Mouse (Mus musculus): ENCODE results near the gene Timp2. TPM values are rescaled to one million over a fixed set of nuclear protein-coding genes. Genes with fewer than 3 reads are reported as not detected.

Timp2 gene
- 47.0 and 48.0 TPM in 2 replicates for polyA plus RNA-seq (2016; fragmentation: Nextera tagmentation; extraction: Ambion mirVana)

DNA sequence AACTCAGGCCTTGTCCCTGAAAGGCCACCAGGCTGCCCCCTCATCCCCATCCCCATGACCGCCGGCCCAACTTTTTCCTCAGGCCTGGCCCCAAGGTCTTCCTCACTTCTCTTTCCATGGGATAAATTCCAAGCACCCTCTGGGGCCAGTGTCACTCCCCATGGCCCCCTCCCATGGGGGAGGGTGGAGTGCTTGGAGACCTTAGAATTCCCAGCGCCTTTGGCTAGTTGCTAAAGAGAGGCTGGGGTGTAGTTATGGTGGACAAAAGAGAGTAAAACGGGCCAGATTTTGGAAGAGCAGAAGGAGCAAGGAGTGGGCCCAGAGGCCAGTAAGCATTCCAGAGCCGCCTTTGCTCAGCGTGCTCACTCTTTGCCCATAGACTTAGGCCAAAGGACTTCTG lies at the start of gene Timp2:
Gene Timp2, minus strand, starts transcription at position 101 of the 400 bp plus-strand sequence.
- no peaks in the 10 kb centered on the region for H3K27me3 ChIP-seq
- peak within 1 kb of the TSS; percentile 82 for H3K4me3 ChIP-seq (replicated peaks)
- 23% methylated on average over 6 of the region's 6 CpGs for WGBS
- no peaks in the 10 kb centered on the region for H3K9me3 ChIP-seq
- H3K27ac ChIP-seq, result peak within 1 kb of the TSS; percentile 92
- ATAC-seq (ENCODE audit: low FRiP score), result no peak; the same call in 1 of the 2 replicates
- H3K9ac ChIP-seq, result peak within 1 kb of the TSS; percentile 92
- peaks cover 23% of the 10 kb centered on the region for H3K4me1 ChIP-seq
- no peaks in the 10 kb centered on the region for H3K36me3 ChIP-seq (replicated peaks)
- peak within 1 kb of the TSS; percentile 83 for H3K4me2 ChIP-seq

DNA sequence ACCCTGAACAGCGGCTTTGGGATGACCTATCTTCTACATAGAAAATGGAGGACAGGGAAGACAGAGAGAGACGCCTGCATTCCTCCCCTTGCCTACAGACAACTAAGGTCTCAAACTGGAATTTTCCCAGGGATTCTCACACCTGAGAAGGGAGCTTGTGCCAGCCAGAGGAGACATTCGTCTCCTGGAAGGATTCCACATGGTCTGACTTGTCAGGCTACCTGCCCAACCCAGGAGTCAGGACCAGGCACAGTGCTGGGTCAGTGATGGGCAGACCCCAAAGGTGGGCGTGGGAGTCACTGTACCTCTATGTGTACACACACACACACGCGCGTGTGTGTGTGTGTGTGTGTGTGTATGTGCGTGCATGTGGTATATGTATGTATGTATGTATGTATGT lies 49.8 kb upstream of the Timp2 start:
- no peak overlapping the region for H3K4me2 ChIP-seq
- no peak overlapping the region for H3K9ac ChIP-seq
- no peak overlapping the region for H3K4me3 ChIP-seq (replicated peaks)
- WGBS, result 92% methylated on average over 8 of the region's 8 CpGs
- no peak for ATAC-seq (ENCODE audit: low FRiP score)
- no peaks in the 10 kb centered on the region for H3K27me3 ChIP-seq
- H3K9me3 ChIP-seq, result no peaks in the 10 kb centered on the region
- no peaks in the 10 kb centered on the region; the same call in 1 of the 2 replicates for H3K4me1 ChIP-seq
- H3K36me3 ChIP-seq (replicated peaks), result peaks cover 44% of the 10 kb centered on the region
- no peak overlapping the region for H3K27ac ChIP-seq

GRCm38 (mm10) chr11:118403951-118404899 lies 48.7 kb upstream of the Timp2 start:
- peaks cover 34% of the 10 kb centered on the region for H3K36me3 ChIP-seq (replicated peaks)
- H3K9ac ChIP-seq, result no peak overlapping the region
- no peak overlapping the region for H3K4me2 ChIP-seq
- no peak overlapping the region for H3K4me3 ChIP-seq (replicated peaks)
- WGBS, result 77% methylated on average over 6 of the region's 6 CpGs
- H3K27me3 ChIP-seq, result no peaks in the 10 kb centered on the region
- no peaks in the 10 kb centered on the region for H3K9me3 ChIP-seq
- no peak for ATAC-seq (ENCODE audit: low FRiP score)
- H3K27ac ChIP-seq, result no peak overlapping the region
- H3K4me1 ChIP-seq, result no peaks in the 10 kb centered on the region; the same call in 1 of the 2 replicates

DNA sequence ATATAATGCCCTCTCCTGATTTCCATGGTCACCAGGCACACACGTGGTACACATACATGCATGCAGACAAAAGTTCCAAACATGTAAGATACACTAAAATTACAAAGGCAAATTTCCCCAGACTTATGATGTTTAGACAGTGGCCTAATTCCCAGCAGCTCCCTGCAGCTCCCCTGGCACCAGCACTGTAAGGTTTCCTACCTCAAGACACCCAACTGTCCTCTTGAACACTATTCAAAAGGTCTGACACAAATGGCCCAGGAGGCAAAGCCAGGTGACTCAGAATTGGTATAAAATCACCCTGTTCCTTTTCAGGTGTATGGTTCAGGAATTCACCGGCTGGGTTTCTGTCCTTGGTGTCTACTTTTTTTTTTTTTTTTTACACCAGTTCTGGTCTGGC lies 47.6 kb upstream of the Timp2 start:
- H3K4me3 ChIP-seq (replicated peaks), result no peak overlapping the region
- no peaks in the 10 kb centered on the region for H3K9me3 ChIP-seq
- no peaks in the 10 kb centered on the region for H3K27me3 ChIP-seq
- H3K9ac ChIP-seq, result no peak overlapping the region
- peaks cover 28% of the 10 kb centered on the region for H3K36me3 ChIP-seq (replicated peaks)
- no peak overlapping the region for H3K27ac ChIP-seq
- H3K4me2 ChIP-seq, result no peak overlapping the region
- no peaks in the 10 kb centered on the region; the same call in 1 of the 2 replicates for H3K4me1 ChIP-seq
- WGBS, result 98% methylated on average over 2 of the region's 2 CpGs
- ATAC-seq (ENCODE audit: low FRiP score), result no peak

- 52% methylated on average over 7 of the region's 7 CpGs for WGBS
- no peak within 1 kb of the TSS for H3K27ac ChIP-seq
These were observed 46.3 kb upstream of the Timp2 start, which contains the start of gene Lgals3bp for GRCm38 (mm10) chr11:118401760-118402280. Gene Lgals3bp, minus strand, starts transcription at chr11:118402092.

GRCm38 (mm10) chr11:118401195-118401594 lies 45.7 kb upstream of the Timp2 start:
- ATAC-seq (ENCODE audit: low FRiP score), result no peak
- Histone ChIP-seq H3K9ac (no peak overlapping the region), H3K4me3 (replicated peaks) (no peak overlapping the region), H3K4me1 (no peaks in the 10 kb centered on the region; the same call in 1 of the 2 replicates), H3K36me3 (replicated peaks) (peaks cover 8% of the 10 kb centered on the region; the same call in 1 of the 2 replicates), H3K9me3 (no peaks in the 10 kb centered on the region), H3K4me2 (no peak overlapping the region), H3K27me3 (no peaks in the 10 kb centered on the region), H3K27ac (no peak overlapping the region)
- 83% methylated on average over 4 of the region's 4 CpGs for WGBS

More at GRCm38 (mm10) chr11:118401760-118402280, 46.3 kb upstream of the Timp2 start, which contains the start of gene Lgals3bp:
- H3K36me3 ChIP-seq (replicated peaks), result peaks cover 15% of the 10 kb centered on the region
- no peaks in the 10 kb centered on the region; the same call in 1 of the 2 replicates for H3K4me1 ChIP-seq
- H3K4me3 ChIP-seq (replicated peaks), result no peak within 1 kb of the TSS
- no peaks in the 10 kb centered on the region for H3K27me3 ChIP-seq
- ATAC-seq (ENCODE audit: low FRiP score), result no peak
- H3K9me3 ChIP-seq, result no peaks in the 10 kb centered on the region
- H3K9ac ChIP-seq, result no peak within 1 kb of the TSS
- H3K4me2 ChIP-seq, result no peak within 1 kb of the TSS

- H3K27ac ChIP-seq, result no peak overlapping the region
- 56% methylated on average over 6 of the region's 6 CpGs for WGBS
These were observed 45.0 kb upstream of the Timp2 start for GRCm38 (mm10) chr11:118400566-118400936.

GRCm38 (mm10) chr11:118399891-118400565 lies 44.5 kb upstream of the Timp2 start:
- Histone ChIP-seq H3K4me1 (no peaks in the 10 kb centered on the region; the same call in 1 of the 2 replicates), H3K27ac (no peak overlapping the region), H3K4me3 (replicated peaks) (no peak overlapping the region), H3K36me3 (replicated peaks) (no peaks in the 10 kb centered on the region), H3K27me3 (no peaks in the 10 kb centered on the region), H3K4me2 (no peak overlapping the region), H3K9ac (no peak overlapping the region), H3K9me3 (no peaks in the 10 kb centered on the region)
- no peak for ATAC-seq (ENCODE audit: low FRiP score)
- 70% methylated on average over 5 of the region's 5 CpGs for WGBS

More at GRCm38 (mm10) chr11:118400566-118400936, 45.0 kb upstream of the Timp2 start:
- H3K9ac ChIP-seq, result no peak overlapping the region
- H3K4me3 ChIP-seq (replicated peaks), result no peak overlapping the region
- H3K36me3 ChIP-seq (replicated peaks), result peaks cover 2% of the 10 kb centered on the region; the same call in 1 of the 2 replicates
- no peaks in the 10 kb centered on the region for H3K27me3 ChIP-seq
- H3K4me1 ChIP-seq, result no peaks in the 10 kb centered on the region; the same call in 1 of the 2 replicates
- no peaks in the 10 kb centered on the region for H3K9me3 ChIP-seq
- ATAC-seq (ENCODE audit: low FRiP score), result no peak
- no peak overlapping the region for H3K4me2 ChIP-seq

GRCm38 (mm10) chr11:118397806-118398530 lies 42.4 kb upstream of the Timp2 start:
- Histone ChIP-seq H3K4me1 (no peaks in the 10 kb centered on the region; the same call in 1 of the 2 replicates), H3K9ac (no peak overlapping the region), H3K4me3 (replicated peaks) (no peak overlapping the region), H3K27ac (no peak overlapping the region), H3K4me2 (no peak overlapping the region), H3K9me3 (no peaks in the 10 kb centered on the region), H3K36me3 (replicated peaks) (no peaks in the 10 kb centered on the region), H3K27me3 (no peaks in the 10 kb centered on the region)
- ATAC-seq (ENCODE audit: low FRiP score), result no peak
- WGBS, result 94% methylated on average over 26 of the region's 26 CpGs

DNA sequence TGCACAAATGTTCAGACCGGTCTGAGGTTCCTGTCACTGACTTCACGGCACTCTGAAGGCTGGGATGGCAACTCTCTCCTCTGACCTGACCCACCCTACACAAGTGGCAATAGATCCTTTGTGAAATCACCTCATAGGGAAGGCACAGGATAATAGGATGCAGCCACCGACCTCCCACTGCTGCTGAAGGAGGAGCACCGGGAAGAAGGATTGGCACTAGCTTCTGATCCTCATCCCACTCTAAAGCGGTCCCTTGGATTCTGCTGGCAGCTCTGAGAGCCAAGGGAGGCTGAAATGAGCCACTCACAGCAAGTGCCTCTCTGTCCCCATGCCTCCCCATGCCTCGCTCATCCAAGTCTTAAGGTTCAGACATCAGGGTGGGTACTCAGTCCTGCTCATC lies 39.0 kb upstream of the Timp2 start:
- no peak for ATAC-seq (ENCODE audit: low FRiP score)
- no peaks in the 10 kb centered on the region for H3K9me3 ChIP-seq
- H3K27me3 ChIP-seq, result no peaks in the 10 kb centered on the region; the same call in 1 of the 2 replicates
- WGBS, result 58% methylated on average over 6 of the region's 6 CpGs
- H3K4me3 ChIP-seq (replicated peaks), result no peak overlapping the region
- no peak overlapping the region for H3K9ac ChIP-seq
- H3K4me2 ChIP-seq, result no peak overlapping the region
- no peaks in the 10 kb centered on the region for H3K4me1 ChIP-seq
- H3K27ac ChIP-seq, result no peak overlapping the region
- no peaks in the 10 kb centered on the region for H3K36me3 ChIP-seq (replicated peaks)

DNA sequence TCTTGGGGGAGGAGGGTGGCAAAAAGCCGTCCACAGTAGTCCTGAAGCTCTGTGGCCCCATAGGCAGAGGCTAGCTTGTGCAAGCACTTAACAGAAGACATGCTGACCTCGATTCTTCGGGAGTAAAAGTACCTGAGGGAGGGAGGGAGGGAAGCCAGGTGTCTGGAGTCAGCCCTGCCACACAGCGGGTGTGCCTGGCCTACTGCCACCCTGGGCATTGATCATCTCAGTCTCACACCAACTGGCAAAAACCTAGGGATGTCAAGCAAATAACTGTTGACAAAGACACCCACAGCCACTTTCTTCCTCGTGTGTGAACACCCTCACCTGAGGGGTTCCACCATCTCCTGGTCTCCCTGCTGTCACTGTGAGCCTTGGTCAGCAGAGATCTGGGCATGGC lies 38.5 kb upstream of the Timp2 start:
- Histone ChIP-seq H3K4me1 (no peaks in the 10 kb centered on the region), H3K9ac (no peak overlapping the region), H3K4me2 (no peak overlapping the region), H3K36me3 (replicated peaks) (no peaks in the 10 kb centered on the region), H3K27ac (no peak overlapping the region), H3K4me3 (replicated peaks) (no peak overlapping the region), H3K9me3 (no peaks in the 10 kb centered on the region), H3K27me3 (no peaks in the 10 kb centered on the region; the same call in 1 of the 2 replicates)
- no peak for ATAC-seq (ENCODE audit: low FRiP score)
- 79% methylated on average over 5 of the region's 5 CpGs for WGBS

Measured in forebrain, embryonic 12.5 days (tissue).